Mouse (Mus musculus) myocyte (in vitro differentiated cells): ENCODE results near the gene 1700042G07Rik.

Source experiments
- CEBPB ChIP-seq: IDR thresholded peaks from 2 replicates; pipeline ENCODE4 v1.6.1; 2011; ENCODE audit warnings: mild to moderate bottlenecking, moderate library complexity; ENCODE audit not compliant: poor library complexity, insufficient read depth, severe bottlenecking
- MAX ChIP-seq: IDR thresholded peaks from one replicate; pipeline ENCODE4 v1.6.1; 2011; ENCODE audit warnings: low read depth, mild to moderate bottlenecking, control low read depth
- MYOG ChIP-seq, 3 experiments: IDR thresholded peaks; one replicate each; pipeline ENCODE4 v1.6.1; 2011; ENCODE audit warnings: control low read depth in 2 of 3, low read depth in 2 of 3, mild to moderate bottlenecking in 2 of 3; ENCODE audit not compliant: insufficient read length in 2 of 3, control insufficient read depth in 1 of 3, insufficient read depth in 1 of 3
- POLR2A ChIP-seq: IDR thresholded peaks from one replicate; pipeline ENCODE4 v1.6.1; 2011; ENCODE audit warnings: low read depth, mild to moderate bottlenecking, control low read depth, moderate library complexity; ENCODE audit not compliant: insufficient read length
- TCF12 ChIP-seq: IDR thresholded peaks from one replicate; pipeline ENCODE4 v1.6.1; 2011; ENCODE audit warnings: mild to moderate bottlenecking, control low read depth; ENCODE audit not compliant: poor library complexity, insufficient read depth, severe bottlenecking
- USF1 ChIP-seq: IDR thresholded peaks from one replicate; pipeline ENCODE4 v1.6.1; 2011; ENCODE audit warnings: low read depth, mild to moderate bottlenecking, control low read depth, moderate library complexity

GRCm38 (mm10) chr4:116157882-116158281 lies 15.3 kb upstream of the 1700042G07Rik start:
- no peak for TF ChIP-seq TCF12
- TF ChIP-seq MYOG (IDR thresholded peaks at IDR 0.05; ENCODE audit: control insufficient read depth in 1 of 3, insufficient read depth in 1 of 3, insufficient read length in 2 of 3, low read depth in 2 of 3), result no peak
- TF ChIP-seq POLR2A, result no peak
- no peak for TF ChIP-seq USF1
- no peak for TF ChIP-seq MAX
- no peak for TF ChIP-seq CEBPB
